Mouse (Mus musculus) brain, embryonic 14.5 days (tissue): Measurements from ENCODE around the gene Lmna.

Source experiments
- CTCF ChIP-seq: fragments of 200-500 bp; IDR thresholded peaks from 2 replicates; pipeline ENCODE4 v1.5.1; 2012; ENCODE audit warnings: inconsistent platforms, mild to moderate bottlenecking, moderate library complexity, borderline replicate concordance; ENCODE audit not compliant: insufficient read depth, insufficient read length; ENCODE audit errors: extremely low read depth
- POLR2A ChIP-seq: fragments of 200-500 bp; IDR thresholded peaks from 2 replicates; pipeline ENCODE4 v1.6.1; 2012; ENCODE audit warnings: mild to moderate bottlenecking, inconsistent platforms, borderline replicate concordance; ENCODE audit not compliant: poor library complexity, insufficient read depth, insufficient read length, severe bottlenecking; ENCODE audit errors: extremely low read depth

DNA sequence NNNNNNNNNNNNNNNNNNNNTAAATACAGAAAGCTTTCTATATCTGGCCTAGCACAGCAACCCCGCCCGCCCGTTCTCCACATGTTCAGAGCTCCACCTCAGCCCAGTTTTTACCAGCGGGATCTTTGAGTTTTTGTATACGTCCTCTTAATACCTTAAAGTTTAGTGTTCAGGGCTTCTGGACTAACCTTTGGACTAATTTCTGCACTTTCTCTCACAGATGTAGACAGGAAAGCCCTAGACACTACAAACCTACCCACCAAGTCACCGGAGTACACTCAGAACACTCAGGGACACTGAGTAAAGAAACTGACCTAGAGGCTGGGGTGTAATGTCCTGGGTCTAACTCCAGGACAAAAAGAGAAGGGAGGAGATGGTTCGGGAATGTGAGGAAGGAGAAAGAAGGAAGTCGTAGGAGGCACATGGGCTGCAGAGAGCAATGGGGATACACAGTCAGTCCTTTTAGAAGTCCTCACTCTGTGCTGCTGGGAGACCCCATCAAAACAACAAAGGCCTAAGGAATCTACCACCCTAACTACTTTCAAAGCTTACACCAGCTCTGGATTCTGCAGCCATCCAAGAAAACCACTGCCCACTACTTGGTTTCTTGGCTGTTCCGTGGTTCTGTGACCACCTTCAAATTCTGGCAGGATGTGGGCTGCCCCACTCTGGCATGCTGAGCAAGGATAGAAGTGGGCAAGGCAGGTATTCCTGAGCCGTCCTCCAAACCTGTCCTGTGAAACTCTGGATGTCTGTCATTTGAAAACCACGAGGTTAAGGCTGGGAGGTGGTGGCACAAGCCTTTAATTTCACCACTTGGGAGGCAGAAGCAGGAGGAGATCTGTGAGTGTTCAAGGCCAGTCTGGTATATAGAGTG is 15.8 kb downstream of the Lmna start:
- TF ChIP-seq POLR2A (no peak), CTCF (no peak)
